Mouse (Mus musculus) brain, embryonic 18.5 days (tissue): ENCODE measurements around the gene Slc12a7.

ENCODE experiments used
- DNase-seq: peaks from one replicate; pipeline ENCODE4 v3.0.0-alpha.2; 2012; ENCODE audit warnings: low read depth, low spot score

Gene Slc12a7

GRCm38 (mm10) chr13:73816338-73816737, 83.4 kb downstream of the Slc12a7 start:
- no peak for DNase-seq

- no peak for DNase-seq
Observed at GRCm38 (mm10) chr13:73818921-73819320, 86.0 kb downstream of the Slc12a7 start.

- no peak for DNase-seq
Observed at GRCm38 (mm10) chr13:73821251-73821650, 88.4 kb downstream of the Slc12a7 start.

DNA sequence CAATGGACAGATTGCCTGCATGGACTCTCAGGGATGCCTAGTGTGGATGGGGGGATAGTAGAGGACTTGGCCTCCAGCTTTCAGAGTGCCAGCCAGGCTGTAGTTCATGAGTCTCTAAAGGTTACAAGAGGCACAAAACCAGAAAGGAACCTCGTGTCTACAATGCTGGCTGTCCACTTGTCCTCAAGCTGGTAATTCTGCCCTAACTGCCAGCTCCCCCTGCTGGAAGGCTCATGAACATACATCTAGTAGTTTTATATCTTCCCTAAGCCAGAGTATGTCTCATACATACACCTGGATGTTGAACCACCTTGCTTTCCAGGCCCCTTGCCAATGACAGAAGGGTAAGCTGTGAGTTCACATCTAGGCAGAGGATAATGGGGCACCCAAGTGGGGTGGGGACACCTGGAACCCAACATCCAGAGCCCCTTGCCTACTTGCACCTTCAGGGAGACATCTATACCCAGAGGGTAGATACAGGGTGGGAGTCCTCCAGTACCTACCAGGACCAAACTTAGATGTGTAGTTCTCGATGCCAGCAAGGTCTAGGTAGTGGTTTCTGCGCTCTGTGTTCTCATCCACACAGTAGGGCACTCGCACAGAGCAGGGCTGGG, 89.4 kb downstream of the Slc12a7 start:
- no peak for DNase-seq

- DNase-seq, result no peak
Observed at GRCm38 (mm10) chr13:73823711-73824110, 90.8 kb downstream of the Slc12a7 start.

- no peak for DNase-seq
Observed at GRCm38 (mm10) chr13:73827243-73827642, 94.3 kb downstream of the Slc12a7 start.

- DNase-seq, result no peak
Observed at GRCm38 (mm10) chr13:73831486-73831885, 98.6 kb downstream of the Slc12a7 start.

GRCm38 (mm10) chr13:73833809-73834208, 100.9 kb downstream of the Slc12a7 start:
- no peak for DNase-seq

DNA sequence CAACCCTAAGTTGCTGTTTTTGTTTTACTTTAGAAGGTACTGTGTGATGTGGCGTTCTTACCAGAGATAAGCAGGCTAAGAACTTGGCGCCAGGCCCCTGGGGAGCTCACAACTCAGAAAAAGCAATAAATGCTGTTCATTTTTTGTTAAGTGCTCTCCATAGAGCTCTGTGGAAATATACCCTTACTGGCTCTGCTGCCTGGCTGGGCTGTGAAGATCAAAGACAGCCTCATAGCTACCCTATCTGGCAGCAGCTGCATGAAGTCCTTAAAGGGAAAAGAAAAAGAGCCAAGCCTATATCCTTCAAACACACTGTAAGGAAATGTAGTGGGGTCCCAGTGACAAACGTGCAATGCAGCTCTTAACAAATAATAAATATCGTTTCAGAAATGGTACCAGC, 102.9 kb downstream of the Slc12a7 start:
- no peak for DNase-seq

- no peak for DNase-seq
Observed at GRCm38 (mm10) chr13:73836491-73836890, 103.6 kb downstream of the Slc12a7 start.

DNA sequence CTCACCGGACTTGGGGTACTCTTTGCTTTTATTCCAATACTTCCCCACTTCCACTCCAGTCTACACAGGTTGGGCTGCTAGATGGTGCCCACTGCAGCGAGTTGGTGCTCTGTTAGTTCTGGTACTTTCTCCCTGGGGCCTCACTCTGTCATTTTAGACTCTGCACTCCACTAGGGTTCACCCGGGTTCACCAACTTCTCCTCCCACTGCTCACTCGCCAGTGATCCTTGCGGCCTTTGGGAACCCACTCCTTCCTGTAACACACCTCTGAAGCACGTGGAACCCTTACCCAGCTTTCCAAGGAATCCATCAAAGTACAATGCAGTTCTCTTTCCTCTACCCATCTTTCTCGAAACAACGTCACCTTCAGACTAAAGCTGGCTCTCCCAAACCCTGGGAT, 104.8 kb downstream of the Slc12a7 start:
- DNase-seq, result no peak

DNA sequence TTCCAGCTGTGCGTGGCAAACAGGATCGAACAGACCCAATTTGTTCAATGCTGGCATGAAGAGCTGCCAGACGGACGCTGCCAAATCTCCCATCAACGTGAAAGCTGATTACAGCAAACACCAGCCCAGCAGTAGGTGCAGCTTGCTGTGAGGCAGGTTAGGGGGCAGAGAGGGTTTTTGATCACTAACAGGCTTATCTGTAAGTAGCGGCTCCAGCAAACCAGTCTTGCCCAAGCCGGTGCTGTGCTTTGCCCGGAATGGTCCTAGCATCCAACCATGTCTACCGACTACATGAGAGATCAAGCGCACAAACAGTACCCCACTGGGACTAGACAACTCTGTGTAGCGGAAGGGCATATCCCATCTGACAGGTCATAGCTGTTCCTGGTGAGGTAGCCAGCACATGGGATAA, 106.2 kb downstream of the Slc12a7 start:
- no peak for DNase-seq

DNA sequence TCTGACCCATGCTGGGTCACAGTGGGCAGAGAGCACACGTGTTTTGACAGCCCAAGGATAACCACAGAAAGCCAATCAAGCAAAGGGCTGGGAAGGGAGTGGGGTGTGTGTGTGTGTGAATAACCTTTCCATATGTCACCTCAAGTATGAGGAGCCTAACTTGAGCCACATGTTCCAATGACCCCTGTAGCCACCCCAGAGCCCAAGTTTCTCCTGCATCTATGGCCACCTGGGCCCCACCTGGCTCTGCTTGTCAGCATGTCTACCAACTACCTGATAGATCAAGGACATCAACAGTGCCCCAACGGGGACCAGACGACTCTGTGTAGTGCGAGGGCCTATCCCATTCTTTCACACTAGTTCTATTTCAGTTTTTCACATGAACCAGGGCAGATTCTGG, 106.8 kb downstream of the Slc12a7 start:
- no peak for DNase-seq

DNA sequence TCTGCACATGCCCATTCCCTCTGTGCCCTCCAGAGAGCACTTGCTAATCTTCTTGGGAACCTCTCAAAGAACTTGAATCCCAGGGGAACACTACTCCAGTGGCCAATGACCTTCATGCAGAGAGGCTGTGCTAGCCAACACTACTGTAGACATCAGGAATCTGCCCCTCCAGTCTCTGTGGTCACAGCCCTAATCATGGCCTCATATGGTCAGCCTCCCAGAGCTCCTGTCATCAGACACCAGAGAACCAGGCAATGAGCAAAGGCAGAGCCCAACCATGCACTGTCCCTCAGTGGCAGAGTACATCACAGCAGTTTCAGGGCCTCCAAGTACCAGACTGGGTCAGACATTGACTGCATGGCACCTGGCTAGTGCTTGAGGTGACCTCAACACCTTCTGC, 109.8 kb downstream of the Slc12a7 start:
- no peak for DNase-seq

GRCm38 (mm10) chr13:73846589-73847464, 113.9 kb downstream of the Slc12a7 start:
- DNase-seq, result no peak

GRCm38 (mm10) chr13:73847465-73847836, 114.6 kb downstream of the Slc12a7 start, which contains the start of gene Nkd2:
Nkd2 (minus strand) TSS chr13:73847631.
- DNase-seq, result no peak
